Comparison of ENCODE assay signal across 8 mouse cellular contexts in the genomic region with DNA sequence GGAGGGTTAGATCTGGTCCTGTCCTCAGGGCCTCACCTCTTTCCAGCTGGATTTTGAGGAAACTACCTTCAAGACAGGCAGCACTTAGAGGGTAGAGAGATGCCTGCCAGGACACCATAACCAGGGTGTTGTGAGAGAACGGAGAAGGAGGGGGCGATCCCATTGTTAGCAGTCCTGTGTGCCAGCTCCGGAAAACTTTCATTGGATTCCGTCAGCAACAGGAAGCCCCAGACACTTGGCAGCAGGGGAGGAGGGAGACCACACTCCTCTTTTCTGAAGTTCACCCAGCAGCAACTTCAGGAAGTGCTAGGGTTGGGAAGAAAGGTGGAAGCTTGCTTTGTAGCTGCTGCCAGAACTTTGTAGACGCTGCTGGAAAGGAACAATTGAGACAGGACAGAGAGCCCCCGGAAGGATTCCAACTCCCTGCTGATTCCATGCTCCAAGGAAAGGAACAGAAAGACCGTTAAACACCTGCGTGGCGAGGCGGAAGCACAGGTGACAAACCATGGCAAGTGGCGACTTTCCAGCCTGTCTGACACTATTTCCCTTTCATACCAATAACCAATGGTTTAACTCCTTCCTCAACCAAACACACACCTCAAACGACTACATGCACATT.
DNase-seq lines count a peak whose midpoint lies in the region; ATAC-seq lines count a peak whose summit lies in the region.

No protein-coding gene starts in this region.

- no peaks in the 10 kb centered on the region for H3K9me3 ChIP-seq in kidney, embryonic 16.5 days (ENCODE audit: low read length)
- no peaks in the 10 kb centered on the region for H3K9me3 ChIP-seq in embryonic facial prominence, embryonic 10.5 days
- H3K9me3 ChIP-seq in forebrain, embryonic 16.5 days (ENCODE audit: control insufficient read depth, low read length): no peaks in the 10 kb centered on the region
- no peaks in the 10 kb centered on the region for H3K9me3 ChIP-seq in midbrain, embryonic 12.5 days

- 47% methylated on average over 12 of the region's 12 CpGs for WGBS in kidney, embryonic 16.5 days
- 24% methylated on average over 12 of the region's 12 CpGs for WGBS in embryonic facial prominence, embryonic 10.5 days
- 12% methylated on average over 12 of the region's 12 CpGs for WGBS in forebrain, embryonic 16.5 days
- 20% methylated on average over 12 of the region's 12 CpGs for WGBS in midbrain, embryonic 12.5 days

- no peaks in the 10 kb centered on the region for H3K36me3 ChIP-seq in kidney, embryonic 16.5 days (ENCODE audit: insufficient read depth, low read length)
- no peaks in the 10 kb centered on the region for H3K36me3 ChIP-seq in embryonic facial prominence, embryonic 10.5 days (replicated peaks)
- no peaks in the 10 kb centered on the region for H3K36me3 ChIP-seq in forebrain, embryonic 16.5 days (ENCODE audit: control insufficient read depth, insufficient read depth)
- H3K36me3 ChIP-seq in midbrain, embryonic 12.5 days: no peaks in the 10 kb centered on the region

- no peak for DNase-seq in kidney, adult 11 months
- DNase-seq in embryonic facial prominence, embryonic 10.5 days (ENCODE audit: low spot score): peak; percentile 15
- DNase-seq in urinary bladder, postnatal 4 days (ENCODE audit: low spot score in 2 of 2): no peak
- DNase-seq in cerebellum, adult 11 months: no peak
- DNase-seq in left cerebral cortex, adult 11 months (ENCODE audit: low spot score): no peak

- H3K4me2 ChIP-seq in kidney, embryonic 16.5 days (replicated peaks; ENCODE audit: low read depth, low read length): peak overlapping the region; percentile 24
- H3K4me2 ChIP-seq in forebrain, embryonic 16.5 days (ENCODE audit: low read length): no peak overlapping the region
- H3K4me2 ChIP-seq in midbrain, embryonic 12.5 days (replicated peaks): peak overlapping the region; percentile 37

- ATAC-seq in kidney, embryonic 16.5 days (ENCODE audit: low FRiP score, low TSS enrichment): no peak; the same call in 1 of the 2 replicates
- ATAC-seq in forebrain, embryonic 16.5 days: peak; percentile 46; the same call in 1 of the 2 replicates
- 0 out of 2 replicates have a peak, but pooled peaks have one; percentile 6 for ATAC-seq in midbrain, embryonic 12.5 days (ENCODE audit: low FRiP score, low read depth)

- peaks cover 9% of the 10 kb centered on the region; the same call in 1 of the 2 replicates for H3K4me1 ChIP-seq in kidney, embryonic 16.5 days (ENCODE audit: insufficient read depth, low read length)
- H3K4me1 ChIP-seq in embryonic facial prominence, embryonic 10.5 days: peaks cover 13% of the 10 kb centered on the region
- peaks cover 32% of the 10 kb centered on the region for H3K4me1 ChIP-seq in forebrain, embryonic 16.5 days (replicated peaks; ENCODE audit: control insufficient read depth, insufficient read depth, low read length)
- H3K4me1 ChIP-seq in midbrain, embryonic 12.5 days: peaks cover 17% of the 10 kb centered on the region

- no peak overlapping the region for H3K4me3 ChIP-seq in kidney, embryonic 16.5 days (ENCODE audit: low read length)
- H3K4me3 ChIP-seq in embryonic facial prominence, embryonic 10.5 days: no peak overlapping the region
- no peak overlapping the region for H3K4me3 ChIP-seq in forebrain, embryonic 16.5 days (replicated peaks; ENCODE audit: low read length)
- H3K4me3 ChIP-seq in midbrain, embryonic 12.5 days: no peak overlapping the region

- H3K9ac ChIP-seq in kidney, embryonic 16.5 days (replicated peaks; ENCODE audit: low read length): no peak overlapping the region
- H3K9ac ChIP-seq in forebrain, embryonic 16.5 days (replicated peaks; ENCODE audit: low read depth, low read length): peak overlapping the region; percentile 7; the same call in 1 of the 2 replicates
- H3K9ac ChIP-seq in midbrain, embryonic 12.5 days (replicated peaks): no peak overlapping the region

- H3K27ac ChIP-seq in kidney, embryonic 16.5 days (ENCODE audit: low read length): no peak overlapping the region
- peak overlapping the region; percentile 76 for H3K27ac ChIP-seq in embryonic facial prominence, embryonic 10.5 days (replicated peaks)
- peak overlapping the region; percentile 59 for H3K27ac ChIP-seq in forebrain, embryonic 16.5 days (ENCODE audit: low read length)
- no peak overlapping the region for H3K27ac ChIP-seq in midbrain, embryonic 12.5 days (replicated peaks)

- no peaks in the 10 kb centered on the region for H3K27me3 ChIP-seq in kidney, embryonic 16.5 days (ENCODE audit: insufficient read depth, low read length)
- 0 out of 2 replicates have a peak, but pooled peaks cover 3% of the 10 kb centered on the region for H3K27me3 ChIP-seq in embryonic facial prominence, embryonic 10.5 days (replicated peaks; ENCODE audit: low read depth, poor library complexity, severe bottlenecking)
- H3K27me3 ChIP-seq in forebrain, embryonic 16.5 days (replicated peaks; ENCODE audit: control insufficient read depth, insufficient read depth, low read length): no peaks in the 10 kb centered on the region
- no peaks in the 10 kb centered on the region for H3K27me3 ChIP-seq in midbrain, embryonic 12.5 days

Comparison
In these comparisons a context has a peak if more than half of its experiments do, and no peak if none do; other contexts are left out.
1. H3K27ac ChIP-seq: peak in embryonic facial prominence, embryonic 10.5 days (single experiment) and forebrain, embryonic 16.5 days (single experiment); none in kidney, embryonic 16.5 days (single experiment) and midbrain, embryonic 12.5 days (single experiment).